Mouse (Mus musculus) stomach, embryonic 16.5 days (tissue): ENCODE measurements around the gene Pde4d. TPM values are rescaled to one million over a fixed set of nuclear protein-coding genes. Genes with fewer than 3 reads are reported as not detected.

Experiments used
- ATAC-seq: fragments of 200-750 bp; cut with Nextera tagmentation; 2 replicates; pipeline ENCODE4 v1.8.0; 2017; ENCODE audit warnings: moderate number of reproducible peaks, moderate TSS enrichment; ENCODE audit not compliant: insufficient read depth, low FRiP score
- H3K27ac ChIP-seq: fragments of 300-500 bp; sonication (generic); 2 replicates; pipeline ENCODE4 v1.5.1; 2014; ENCODE audit warnings: low read length
- H3K27me3 ChIP-seq: fragments of 300-500 bp; sonication (generic); 2 replicates; pipeline ENCODE4 v1.6.1; 2014; ENCODE audit warnings: low read length, control low read depth, mixed read lengths; ENCODE audit not compliant: control insufficient read depth, insufficient read depth
- H3K36me3 ChIP-seq: fragments of 300-500 bp; sonication (generic); 2 replicates; pipeline ENCODE4 v1.6.1; 2014; ENCODE audit warnings: low read length; ENCODE audit not compliant: control insufficient read depth, insufficient read depth
- H3K4me1 ChIP-seq: fragments of 300-500 bp; sonication (generic); 2 replicates; pipeline ENCODE4 v1.6.1; 2014; ENCODE audit warnings: low read length, control low read depth, mixed read lengths; ENCODE audit not compliant: control insufficient read depth, insufficient read depth
- H3K4me2 ChIP-seq: fragments of 300-500 bp; sonication (generic); 2 replicates; pipeline ENCODE4 v1.6.1; 2014; ENCODE audit warnings: low read depth, low read length, mixed read lengths
- H3K4me3 ChIP-seq: fragments of 300-500 bp; sonication (generic); replicated peaks from 2 replicates; pipeline ENCODE4 v1.5.1; 2014; ENCODE audit warnings: mild to moderate bottlenecking, low read length
- H3K9ac ChIP-seq: fragments of 300-500 bp; sonication (generic); 2 replicates; pipeline ENCODE4 v1.6.1; 2014; ENCODE audit warnings: low read length
- H3K9me3 ChIP-seq: fragments of 300-500 bp; sonication (generic); replicated peaks from 2 replicates; pipeline ENCODE4 v1.6.1; 2016; ENCODE audit warnings: low read length, control low read depth; ENCODE audit not compliant: control insufficient read depth
- WGBS: fragments of 180-500 bp; shearing (Covaris S2); extraction: QIAGEN DNeasy Blood & Tissue Kit; methylation state at CpG from one replicate; pipeline ENCODE4 v1.1.7; 2014; 5-methylcytosine and 5-hydroxymethylcytosine counted together
- polyA plus RNA-seq: library from polyadenylated mRNA; unstranded; fragments of >200 nt; fragmentation: Nextera tagmentation; extraction: Ambion mirVana; gene quantifications from 2 replicates; pipeline ENCODE4 v1.2.1, GENCODE M21; 2015

Pde4d gene
- polyA plus RNA-seq, 1 experiment from 2014 or later = 22.1 TPM

- Histone ChIP-seq H3K4me3 (no peak overlapping the region), H3K27ac (no peak overlapping the region)
- WGBS = 38% methylated on average over 3 of the region's 3 CpGs
Observed at GRCm38 (mm10) chr13:109820141-109820540, 1370.4 kb downstream of the Pde4d start.

DNA sequence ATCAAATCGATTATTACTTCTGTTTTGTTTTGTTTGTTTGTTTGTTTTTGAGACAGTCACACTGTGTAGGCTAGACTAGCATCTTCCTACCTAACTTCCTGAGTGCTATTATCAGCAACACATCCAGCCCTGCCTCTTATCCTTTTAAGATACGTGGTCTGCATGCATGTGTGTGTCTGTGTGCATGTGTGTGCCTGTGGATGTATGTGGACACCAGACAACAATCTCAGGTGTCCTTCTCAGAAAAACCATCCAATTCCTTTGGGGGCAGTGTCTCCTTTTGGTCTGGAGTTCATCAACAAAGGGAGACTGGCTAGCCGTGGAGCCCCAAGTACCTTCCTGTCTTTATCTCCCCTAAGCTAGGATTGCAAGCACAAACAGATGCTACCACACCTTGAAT lies 1371.1 kb downstream of the Pde4d start:
- 73% methylated on average over 3 of the region's 3 CpGs for WGBS
- Histone ChIP-seq H3K9ac (no peak overlapping the region), H3K4me3 (no peak overlapping the region), H3K36me3 (no peaks in the 10 kb centered on the region), H3K27ac (no peak overlapping the region), H3K4me1 (peaks cover 30% of the 10 kb centered on the region), H3K4me2 (no peak overlapping the region), H3K27me3 (no peaks in the 10 kb centered on the region), H3K9me3 (no peaks in the 10 kb centered on the region)
- ATAC-seq = no peak

More at GRCm38 (mm10) chr13:109820141-109820540, 1370.4 kb downstream of the Pde4d start:
- ATAC-seq = no peak
- no peak overlapping the region for H3K4me2 ChIP-seq
- peaks cover 30% of the 10 kb centered on the region for H3K4me1 ChIP-seq
- no peaks in the 10 kb centered on the region for H3K36me3 ChIP-seq
- H3K9me3 ChIP-seq = no peaks in the 10 kb centered on the region
- H3K9ac ChIP-seq = no peak overlapping the region
- H3K27me3 ChIP-seq = no peaks in the 10 kb centered on the region

- Histone ChIP-seq H3K4me1 (peaks cover 30% of the 10 kb centered on the region), H3K4me2 (peak overlapping the region; percentile 55), H3K36me3 (no peaks in the 10 kb centered on the region), H3K9me3 (no peaks in the 10 kb centered on the region), H3K9ac (peak overlapping the region; percentile 67), H3K27me3 (no peaks in the 10 kb centered on the region), H3K4me3 (peak overlapping the region; percentile 46), H3K27ac (peak overlapping the region; percentile 93)
- WGBS = 6% methylated on average over 8 of the region's 8 CpGs
- peak; percentile 73 for ATAC-seq
Observed at GRCm38 (mm10) chr13:109821725-109822412, 1372.1 kb downstream of the Pde4d start.

GRCm38 (mm10) chr13:109822413-109823298 lies 1372.9 kb downstream of the Pde4d start:
- no peaks in the 10 kb centered on the region for H3K9me3 ChIP-seq
- ATAC-seq = peak; percentile 95
- H3K27ac ChIP-seq = peak overlapping the region; percentile 93
- peaks cover 30% of the 10 kb centered on the region for H3K4me1 ChIP-seq
- no peaks in the 10 kb centered on the region for H3K36me3 ChIP-seq
- H3K9ac ChIP-seq = peak overlapping the region; percentile 67
- no peaks in the 10 kb centered on the region for H3K27me3 ChIP-seq
- under 1% methylated on average over 15 of the region's 15 CpGs for WGBS
- peak overlapping the region; percentile 55 for H3K4me2 ChIP-seq
- H3K4me3 ChIP-seq = peak overlapping the region; percentile 46

GRCm38 (mm10) chr13:109823307-109824031 lies 1373.7 kb downstream of the Pde4d start:
- no peak for ATAC-seq
- Histone ChIP-seq H3K9ac (0 out of 2 replicates have a peak overlapping the region, but pooled peaks have one; percentile 0), H3K36me3 (no peaks in the 10 kb centered on the region), H3K27ac (peak overlapping the region; percentile 93), H3K4me3 (no peak overlapping the region; the same call in 1 of the 2 replicates), H3K9me3 (no peaks in the 10 kb centered on the region), H3K4me2 (peak overlapping the region; percentile 55), H3K27me3 (no peaks in the 10 kb centered on the region), H3K4me1 (peaks cover 30% of the 10 kb centered on the region)
- WGBS = 21% methylated on average over 11 of the region's 11 CpGs

DNA sequence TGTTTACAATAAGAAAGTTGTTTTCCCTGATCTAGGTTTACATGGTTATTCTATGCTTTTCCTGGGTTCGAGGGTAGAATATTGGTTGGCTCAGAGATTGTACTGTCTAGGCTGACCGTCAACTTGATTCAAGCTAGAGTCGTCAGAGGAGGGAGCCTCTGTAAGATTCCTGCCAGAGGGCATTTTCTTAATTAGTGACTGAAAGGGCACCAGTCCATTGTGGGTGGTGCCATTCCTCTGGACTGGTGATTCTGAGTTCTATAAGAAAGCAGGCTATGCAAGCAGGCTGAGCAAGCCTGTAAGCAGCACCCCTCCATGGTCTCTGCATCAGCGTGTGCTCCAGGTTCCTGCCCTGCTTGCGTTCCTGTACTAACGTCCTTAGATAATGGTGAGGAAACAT lies 1376.1 kb downstream of the Pde4d start:
- Histone ChIP-seq H3K4me1 (peaks cover 28% of the 10 kb centered on the region), H3K4me2 (no peak overlapping the region), H3K9me3 (no peaks in the 10 kb centered on the region), H3K27me3 (no peaks in the 10 kb centered on the region), H3K27ac (no peak overlapping the region), H3K9ac (no peak overlapping the region), H3K4me3 (no peak overlapping the region), H3K36me3 (no peaks in the 10 kb centered on the region)
- no peak for ATAC-seq
- WGBS = 83% methylated on average over 6 of the region's 6 CpGs

DNA sequence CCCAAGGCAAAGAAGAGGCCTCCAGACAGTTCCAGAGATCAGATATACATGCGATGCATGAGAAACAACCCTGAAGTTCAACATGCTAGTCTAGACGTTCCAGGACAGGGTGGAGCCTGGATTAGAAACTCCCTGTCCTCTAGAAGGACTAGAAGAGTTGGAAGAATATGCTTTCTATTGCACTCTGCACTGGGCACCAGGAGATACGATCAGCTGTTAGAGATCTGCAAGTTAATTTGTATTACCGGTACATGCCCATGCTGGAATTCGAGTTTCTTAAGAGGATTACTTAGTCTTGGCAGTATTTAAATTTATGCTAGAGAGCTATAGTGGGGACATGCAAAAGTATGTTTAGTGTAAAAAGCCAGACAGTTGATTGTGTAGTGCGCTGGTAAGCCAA lies 1377.6 kb downstream of the Pde4d start:
- Histone ChIP-seq H3K9ac (no peak overlapping the region), H3K4me3 (no peak overlapping the region), H3K27ac (no peak overlapping the region), H3K4me1 (peaks cover 14% of the 10 kb centered on the region), H3K9me3 (no peaks in the 10 kb centered on the region), H3K27me3 (no peaks in the 10 kb centered on the region), H3K4me2 (no peak overlapping the region), H3K36me3 (no peaks in the 10 kb centered on the region)
- 73% methylated on average over 6 of the region's 6 CpGs for WGBS
- no peak for ATAC-seq

DNA sequence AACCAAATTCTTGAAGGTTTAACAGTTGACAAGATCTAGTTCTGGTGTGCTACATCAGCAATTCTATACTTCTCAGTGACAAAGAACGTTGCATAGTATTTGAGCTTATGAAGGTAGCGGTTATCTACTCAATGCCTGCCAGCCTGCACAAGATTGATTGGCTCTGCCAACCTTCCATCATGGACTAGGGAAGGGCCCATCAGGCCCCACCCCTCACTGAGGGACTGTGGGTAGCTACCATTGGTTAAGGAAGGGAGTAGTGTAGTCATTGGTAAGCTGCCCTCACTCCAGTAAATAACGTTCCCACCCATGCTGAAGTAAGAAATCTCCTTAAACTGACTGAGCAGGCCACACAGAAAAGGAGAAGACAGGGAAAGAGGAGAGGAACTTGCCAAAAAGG lies 1378.2 kb downstream of the Pde4d start:
- no peak overlapping the region for H3K9ac ChIP-seq
- H3K27me3 ChIP-seq = no peaks in the 10 kb centered on the region
- H3K9me3 ChIP-seq = no peaks in the 10 kb centered on the region
- no peaks in the 10 kb centered on the region for H3K36me3 ChIP-seq
- no peak overlapping the region for H3K4me2 ChIP-seq
- WGBS = 74% methylated on average over 3 of the region's 3 CpGs
- H3K4me3 ChIP-seq = no peak overlapping the region
- H3K4me1 ChIP-seq = peaks cover 10% of the 10 kb centered on the region
- no peak for ATAC-seq
- no peak overlapping the region for H3K27ac ChIP-seq
